Comparison of ENCODE assay signal across 10 mouse cellular contexts in the genomic region with DNA sequence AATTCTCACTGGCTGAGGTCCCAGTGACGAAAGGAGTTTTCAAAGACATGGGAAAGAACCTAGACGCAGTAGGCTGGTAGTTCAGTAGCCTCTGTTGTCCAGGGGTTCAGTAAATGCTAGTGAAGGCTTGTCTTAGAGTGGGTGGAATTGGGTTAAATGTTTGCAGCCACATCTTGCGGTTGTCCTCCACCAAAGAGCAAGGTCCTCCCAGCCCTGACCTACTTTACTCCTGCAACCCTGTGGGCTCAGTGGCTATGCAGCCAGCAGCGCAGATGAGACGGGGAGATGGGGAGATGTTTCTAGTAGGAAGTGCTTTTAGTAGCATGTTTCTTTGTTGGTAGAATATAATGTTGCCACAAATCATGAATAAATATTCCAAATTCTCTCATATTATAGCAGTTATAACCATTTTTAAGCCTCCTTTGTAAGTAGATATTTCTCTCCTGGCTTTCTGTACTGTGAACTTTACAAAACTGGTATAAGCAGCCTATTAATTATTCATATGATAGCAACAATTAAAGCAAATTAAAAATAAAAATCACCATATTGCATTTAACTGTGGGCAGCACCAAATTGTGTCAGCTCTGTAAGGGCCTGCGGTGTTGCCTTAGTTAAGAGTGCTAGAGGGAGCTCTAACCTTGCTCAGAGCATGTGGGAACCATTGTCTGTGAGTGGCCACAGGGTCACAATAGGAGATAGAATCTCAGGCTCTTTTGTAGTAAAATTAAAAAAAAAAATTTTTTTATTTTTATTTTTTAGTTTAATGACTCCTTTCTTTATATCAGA.
DNase-seq lines count a peak whose midpoint lies in the region; ATAC-seq and TF ChIP-seq lines count a peak whose summit lies in the region.
"Had no signal": no experiment of that assay in that cellular context is flagged by ENCODE, and none has a peak within 500 bp of the region (broad histone marks: within the 10 kb centered on the region; RNA-seq: fewer than 3 reads in every experiment).

No protein-coding gene starts in this region.

- no peak for TF ChIP-seq EP300 in heart, postnatal 0 days (IDR thresholded peaks at IDR 0.05; ENCODE audit: low read depth)

- H3K27ac ChIP-seq in heart, postnatal 0 days (ENCODE audit: low read depth): no peak overlapping the region
- H3K27ac ChIP-seq in heart, embryonic 11.5 days (ENCODE audit: low read depth, low read length): no peak overlapping the region
- peak overlapping the region; percentile 22; the same call in 1 of the 2 replicates for H3K27ac ChIP-seq in thymus, adult 2 months (ENCODE audit: control insufficient read depth, insufficient read depth, low read length)
- H3K27ac ChIP-seq in limb, embryonic 10.5 days: no peak overlapping the region
- H3K27ac ChIP-seq: liver, embryonic 13.5 days had no signal

- H3K9me3 ChIP-seq in heart, postnatal 0 days (replicated peaks; ENCODE audit: control insufficient read depth, low read length): no peaks in the 10 kb centered on the region
- H3K9me3 ChIP-seq in heart, embryonic 11.5 days (replicated peaks; ENCODE audit: control insufficient read depth, low read length): no peaks in the 10 kb centered on the region
- no peaks in the 10 kb centered on the region for H3K9me3 ChIP-seq in limb, embryonic 10.5 days (replicated peaks)
- H3K9me3 ChIP-seq: liver, embryonic 13.5 days had no signal

- WGBS in heart, postnatal 0 days: 80% methylated on average over 6 of the region's 6 CpGs
- WGBS in heart, embryonic 11.5 days (ENCODE audit: insufficient replicate concordance): 83% methylated on average over 6 of the region's 6 CpGs
- 47% methylated on average over 6 of the region's 6 CpGs for WGBS in thymus, adult 2 months
- WGBS in limb, embryonic 10.5 days: 90% methylated on average over 6 of the region's 6 CpGs

- H3K27me3 ChIP-seq in heart, postnatal 0 days (ENCODE audit: control insufficient read depth, insufficient read depth, low read length): no peaks in the 10 kb centered on the region
- no peaks in the 10 kb centered on the region for H3K27me3 ChIP-seq in heart, embryonic 11.5 days (ENCODE audit: control insufficient read depth, insufficient read depth, low read length)
- H3K27me3 ChIP-seq in thymus, adult 2 months (ENCODE audit: control insufficient read depth, insufficient read depth, low read length): no peaks in the 10 kb centered on the region
- peaks cover 9% of the 10 kb centered on the region for H3K27me3 ChIP-seq in limb, embryonic 10.5 days (ENCODE audit: low read depth, poor library complexity, severe bottlenecking)
- H3K27me3 ChIP-seq: liver, embryonic 13.5 days had no signal

- no peaks in the 10 kb centered on the region for H3K36me3 ChIP-seq in heart, postnatal 0 days (replicated peaks; ENCODE audit: control insufficient read depth, insufficient read depth, low read length)
- H3K36me3 ChIP-seq in heart, embryonic 11.5 days (ENCODE audit: control insufficient read depth, insufficient read depth, low read length): no peaks in the 10 kb centered on the region
- H3K36me3 ChIP-seq in thymus, adult 2 months (ENCODE audit: control insufficient read depth, insufficient read depth, low read length): no peaks in the 10 kb centered on the region
- H3K36me3 ChIP-seq in limb, embryonic 10.5 days: no peaks in the 10 kb centered on the region

- ATAC-seq in heart, postnatal 0 days (ENCODE audit: insufficient read depth, low read depth): no peak
- no peak for ATAC-seq in heart, embryonic 11.5 days (replicated peaks; ENCODE audit: insufficient number of reproducible peaks, low FRiP score, low TSS enrichment)

- no peak overlapping the region for H3K4me3 ChIP-seq in heart, postnatal 0 days (ENCODE audit: low read depth, low read length)
- H3K4me3 ChIP-seq in heart, embryonic 11.5 days (ENCODE audit: low read depth, low read length): no peak overlapping the region
- no peak overlapping the region for H3K4me3 ChIP-seq in thymus, adult 2 months (ENCODE audit: control insufficient read depth, insufficient read depth, low read length)
- H3K4me3 ChIP-seq in limb, embryonic 10.5 days: no peak overlapping the region
- H3K4me3 ChIP-seq: liver, embryonic 13.5 days had no signal

- TF ChIP-seq POLR2A in thymus, adult 2 months (IDR thresholded peaks at IDR 0.05; ENCODE audit: control insufficient read depth, extremely low read depth, insufficient read depth, low read length, poor library complexity): no peak

- no peak overlapping the region for H3K4me2 ChIP-seq in heart, postnatal 0 days (ENCODE audit: low read depth, low read length)
- no peak overlapping the region for H3K4me2 ChIP-seq in heart, embryonic 11.5 days
- H3K4me2 ChIP-seq: liver, embryonic 13.5 days had no signal

- TF ChIP-seq CTCF in heart, postnatal 0 days (IDR thresholded peaks at IDR 0.05; ENCODE audit: low read depth): peak; percentile 53
- TF ChIP-seq CTCF in thymus, adult 2 months (IDR thresholded peaks at IDR 0.05; ENCODE audit: borderline replicate concordance, control insufficient read depth, extremely low read depth, insufficient read depth, low read length, poor library complexity): no peak

- no peaks in the 10 kb centered on the region for H3K4me1 ChIP-seq in heart, postnatal 0 days (ENCODE audit: control insufficient read depth, insufficient read depth)
- 0 out of 2 replicates have a peak, but pooled peaks cover 2% of the 10 kb centered on the region for H3K4me1 ChIP-seq in heart, embryonic 11.5 days (ENCODE audit: control insufficient read depth, insufficient read depth, low read length)
- H3K4me1 ChIP-seq in thymus, adult 2 months (replicated peaks; ENCODE audit: control insufficient read depth, insufficient read depth, low read length): peaks cover 18% of the 10 kb centered on the region
- H3K4me1 ChIP-seq in limb, embryonic 10.5 days: peaks cover 23% of the 10 kb centered on the region

- no peak overlapping the region for H3K9ac ChIP-seq in heart, postnatal 0 days (replicated peaks; ENCODE audit: low read depth, low read length)
- H3K9ac ChIP-seq in heart, embryonic 11.5 days (ENCODE audit: low read depth, low read length): no peak overlapping the region
- H3K9ac ChIP-seq: liver, embryonic 13.5 days had no signal

- peak; percentile 43 for DNase-seq in heart, postnatal 0 days (ENCODE audit: low spot score)
- peak; percentile 13 for DNase-seq in thymus, adult 2 months
- no peak for DNase-seq in thymus, postnatal 25 days
- peak; percentile 74 for DNase-seq in brain, adult 2 months (ENCODE audit: low read depth, low spot score)
- DNase-seq in limb, embryonic 10.5 days (ENCODE audit: low spot score): no peak
- no peak for DNase-seq in kidney, postnatal 4 days
- DNase-seq: kidney, postnatal 25 days; liver, embryonic 13.5 days; right cerebral cortex, adult 18-20 months had no signal

Comparison
In these comparisons a context has a peak if more than half of its experiments do, and no peak if none do; other contexts are left out.
1. DNase-seq: peak in heart, postnatal 0 days (single experiment), thymus, adult 2 months (single experiment) and brain, adult 2 months (single experiment); none in thymus, postnatal 25 days (single experiment), limb, embryonic 10.5 days (single experiment) and kidney, postnatal 4 days (0 of 2).